Mouse (Mus musculus): Measurements from ENCODE around the gene Slc37a1. TPM values are rescaled to one million over a fixed set of nuclear protein-coding genes. Genes with fewer than 3 reads are reported as not detected.

Slc37a1 gene
- polyA plus RNA-seq, 1 experiment from 2014 or later = 4.6 TPM

GRCm38 (mm10) chr17:31386766-31387275, 100.2 kb downstream of the Slc37a1 start:
- ATAC-seq (ENCODE audit: insufficient number of reproducible peaks, low FRiP score, low TSS enrichment, low read depth) = no peak
- Histone ChIP-seq H3K36me3 (no peaks in the 10 kb centered on the region), H3K9ac (peak overlapping the region; percentile 53), H3K4me2 (replicated peaks) (peak overlapping the region; percentile 93), H3K27ac (replicated peaks) (no peak overlapping the region), H3K4me3 (replicated peaks) (peak overlapping the region; percentile 74), H3K4me1 (peaks cover 38% of the 10 kb centered on the region), H3K9me3 (replicated peaks) (no peaks in the 10 kb centered on the region), H3K27me3 (no peaks in the 10 kb centered on the region)
- WGBS = 12% methylated on average over 7 of the region's 7 CpGs

- Histone ChIP-seq H3K9me3 (replicated peaks) (no peaks in the 10 kb centered on the region), H3K36me3 (no peaks in the 10 kb centered on the region), H3K9ac (no peak overlapping the region), H3K4me1 (peaks cover 38% of the 10 kb centered on the region), H3K27me3 (no peaks in the 10 kb centered on the region), H3K4me3 (replicated peaks) (no peak overlapping the region), H3K27ac (replicated peaks) (no peak overlapping the region; the same call in 1 of the 2 replicates), H3K4me2 (replicated peaks) (no peak overlapping the region)
- 92% methylated on average over 3 of the region's 3 CpGs for WGBS
- ATAC-seq (ENCODE audit: insufficient number of reproducible peaks, low FRiP score, low TSS enrichment, low read depth) = no peak
These were observed 102.9 kb downstream of the Slc37a1 start for GRCm38 (mm10) chr17:31389432-31390050.

GRCm38 (mm10) chr17:31391462-31391861, 104.9 kb downstream of the Slc37a1 start:
- Histone ChIP-seq H3K9ac (no peak overlapping the region), H3K27me3 (no peaks in the 10 kb centered on the region), H3K4me3 (replicated peaks) (no peak overlapping the region), H3K9me3 (replicated peaks) (no peaks in the 10 kb centered on the region), H3K4me1 (peaks cover 27% of the 10 kb centered on the region), H3K4me2 (replicated peaks) (no peak overlapping the region), H3K36me3 (no peaks in the 10 kb centered on the region), H3K27ac (replicated peaks) (no peak overlapping the region)
- WGBS = 55% methylated on average over 3 of the region's 3 CpGs
- no peak for ATAC-seq (ENCODE audit: insufficient number of reproducible peaks, low FRiP score, low TSS enrichment, low read depth)

DNA sequence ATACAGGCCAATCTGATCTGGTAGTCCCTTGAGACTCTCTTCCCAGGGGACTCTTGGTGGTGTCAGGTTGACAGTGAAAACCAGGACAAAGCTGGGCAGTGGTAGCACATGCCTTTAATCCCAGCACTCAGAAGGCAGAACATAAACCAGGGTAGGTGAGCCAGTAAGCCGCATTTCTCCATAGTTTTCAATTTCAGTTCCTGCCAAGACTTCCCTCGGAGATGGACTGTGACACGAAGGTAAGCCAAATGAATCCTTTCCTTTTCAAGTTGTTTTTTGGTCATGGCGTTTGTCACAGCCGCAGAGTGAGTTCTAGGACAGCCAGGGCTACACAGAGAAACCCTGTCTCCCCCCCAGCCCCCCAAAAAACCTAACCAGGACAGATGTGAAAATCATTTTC, 105.4 kb downstream of the Slc37a1 start:
- ATAC-seq (ENCODE audit: insufficient number of reproducible peaks, low FRiP score, low TSS enrichment, low read depth) = no peak

DNA sequence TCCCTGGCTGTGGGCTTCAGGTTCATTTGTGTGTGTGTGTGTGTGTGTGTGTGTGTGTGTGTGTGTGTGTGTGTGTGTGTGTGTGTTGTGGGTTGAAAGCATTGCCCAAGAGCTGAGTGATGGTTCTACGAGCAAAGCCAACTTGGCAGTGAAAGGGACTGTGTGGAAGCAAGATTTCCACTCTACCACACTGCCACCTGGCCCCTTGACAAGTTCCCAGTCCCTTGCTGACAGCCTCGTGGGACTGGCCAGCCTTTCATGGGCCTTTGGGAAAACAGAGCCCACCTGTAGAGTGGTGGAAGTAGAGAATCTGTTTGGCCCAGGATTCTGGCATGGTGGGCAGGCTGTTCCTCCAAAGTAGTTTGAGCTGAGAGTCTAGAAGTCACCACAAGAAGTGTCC, 107.2 kb downstream of the Slc37a1 start:
- H3K27ac ChIP-seq (replicated peaks) = no peak overlapping the region
- no peak for ATAC-seq (ENCODE audit: insufficient number of reproducible peaks, low FRiP score, low TSS enrichment, low read depth)
- no peak overlapping the region for H3K9ac ChIP-seq
- no peak overlapping the region for H3K4me2 ChIP-seq (replicated peaks)
- no peaks in the 10 kb centered on the region for H3K36me3 ChIP-seq
- H3K4me3 ChIP-seq (replicated peaks) = no peak overlapping the region
- peaks cover 11% of the 10 kb centered on the region for H3K4me1 ChIP-seq
- H3K27me3 ChIP-seq = no peaks in the 10 kb centered on the region
- H3K9me3 ChIP-seq (replicated peaks) = no peaks in the 10 kb centered on the region
- 71% methylated on average over 2 of the region's 2 CpGs for WGBS

More for the DNA sequence above, 105.4 kb downstream of the Slc37a1 start:
- Histone ChIP-seq H3K4me1 (peaks cover 21% of the 10 kb centered on the region), H3K36me3 (no peaks in the 10 kb centered on the region), H3K4me3 (replicated peaks) (no peak overlapping the region), H3K9me3 (replicated peaks) (no peaks in the 10 kb centered on the region), H3K4me2 (replicated peaks) (no peak overlapping the region), H3K27ac (replicated peaks) (no peak overlapping the region), H3K9ac (no peak overlapping the region), H3K27me3 (no peaks in the 10 kb centered on the region)
- 82% methylated on average over 5 of the region's 5 CpGs for WGBS

DNA sequence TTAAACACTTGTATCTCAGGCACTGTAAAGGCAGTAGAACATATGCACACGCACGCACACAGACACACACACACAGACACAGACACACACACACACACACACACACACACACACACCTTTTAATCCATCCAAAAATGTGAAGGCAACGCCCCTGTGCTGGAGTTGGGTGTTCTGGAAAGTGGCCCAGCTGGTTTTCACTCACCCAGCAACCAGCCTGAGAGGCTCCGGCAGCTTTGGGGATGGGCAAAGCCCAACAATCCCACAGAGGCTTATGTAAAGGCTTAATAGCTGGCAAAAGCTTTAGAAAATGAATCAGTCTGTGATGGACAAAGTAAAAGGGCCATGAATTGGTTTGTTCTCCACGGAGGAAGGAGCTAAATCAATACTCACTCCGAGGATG, 113.7 kb downstream of the Slc37a1 start:
- Histone ChIP-seq H3K9ac (no peak overlapping the region), H3K4me1 (peaks cover 29% of the 10 kb centered on the region), H3K4me3 (replicated peaks) (no peak overlapping the region), H3K27me3 (no peaks in the 10 kb centered on the region), H3K4me2 (replicated peaks) (no peak overlapping the region), H3K9me3 (replicated peaks) (no peaks in the 10 kb centered on the region), H3K27ac (replicated peaks) (peak overlapping the region; percentile 68), H3K36me3 (no peaks in the 10 kb centered on the region)
- WGBS = 62% methylated on average over 6 of the region's 6 CpGs
- ATAC-seq (ENCODE audit: insufficient number of reproducible peaks, low FRiP score, low TSS enrichment, low read depth) = no peak

Other genes starting within 250 kb of the Slc37a1 start
- 14.4 and 15.8 TPM in 2 replicates for gene Abcg1, start 229.1 kb upstream of the Slc37a1 start, polyA plus RNA-seq (2015; fragmentation: Nextera tagmentation; extraction: Ambion mirVana)
- gene Tff3, start 157.1 kb upstream of the Slc37a1 start, polyA plus RNA-seq (2015; fragmentation: Nextera tagmentation; extraction: Ambion mirVana) = not detected in 2 replicates
- 0.32 and 0.61 TPM in 2 replicates for gene Tff2, start 142.5 kb upstream of the Slc37a1 start, polyA plus RNA-seq (2015; fragmentation: Nextera tagmentation; extraction: Ambion mirVana)
- gene Tff1, start 121.5 kb upstream of the Slc37a1 start, polyA plus RNA-seq (2015; fragmentation: Nextera tagmentation; extraction: Ambion mirVana) = not detected in 2 replicates
- gene Tmprss3, start 87.8 kb upstream of the Slc37a1 start, polyA plus RNA-seq (2015; fragmentation: Nextera tagmentation; extraction: Ambion mirVana) = 0.05 TPM in 1 of 2 replicates, not detected in the other
- 0.28 and 0.70 TPM in 2 replicates for gene Ubash3a, start 78.9 kb upstream of the Slc37a1 start, polyA plus RNA-seq (2015; fragmentation: Nextera tagmentation; extraction: Ambion mirVana)
- 19.6 and 34.3 TPM in 2 replicates for gene Rsph1, start 9.4 kb upstream of the Slc37a1 start, polyA plus RNA-seq (2015; fragmentation: Nextera tagmentation; extraction: Ambion mirVana)
- gene Pde9a, start 99.4 kb downstream of the Slc37a1 start, polyA plus RNA-seq (2015; fragmentation: Nextera tagmentation; extraction: Ambion mirVana) = 16.5 and 18.1 TPM in 2 replicates
- 32.7 and 34.9 TPM in 2 replicates for gene Wdr4, start 233.2 kb downstream of the Slc37a1 start, polyA plus RNA-seq (2015; fragmentation: Nextera tagmentation; extraction: Ambion mirVana)
- gene Ndufv3, start 233.3 kb downstream of the Slc37a1 start, polyA plus RNA-seq (2015; fragmentation: Nextera tagmentation; extraction: Ambion mirVana) = 271 and 272 TPM in 2 replicates